Mouse (Mus musculus) c-Kit-negative CD71-positive TER-119-positive erythroid progenitor cells, embryonic 14.5 days (primary cell): ENCODE data around the gene Gm29564.
"Not testable (repeated sequence)": the region's sequence is repeated elsewhere in the genome, so short reads cannot be mapped to it uniquely, and the experiment has no call there.

Experiments
- DNase-seq: peaks from one replicate; pipeline ENCODE4 v3.0.0-alpha.2; 2013; ENCODE audit warnings: low read depth, low spot score

Gene Gm29564

DNA sequence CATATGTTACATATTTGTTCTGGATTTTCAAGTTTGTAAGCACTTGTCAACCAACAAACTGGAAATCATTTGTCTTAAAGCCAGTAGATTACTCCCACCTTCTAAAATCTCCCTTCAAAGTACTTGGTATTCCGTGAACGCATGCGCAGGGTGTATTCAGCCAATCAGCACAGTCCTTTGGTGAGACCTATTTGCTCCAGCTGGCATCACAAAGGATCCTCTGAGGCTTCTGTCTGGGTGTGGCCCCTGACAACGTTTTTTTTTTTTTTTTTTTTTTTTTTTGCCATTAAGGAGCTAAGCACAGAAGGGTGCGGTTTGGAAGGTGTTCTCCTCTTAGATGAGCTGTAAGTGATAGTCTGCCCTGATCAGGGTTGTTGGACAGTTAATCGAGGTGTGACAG is at the start of gene Gm29564:
Gene Gm29564, plus strand, starts transcription at position 301 of the 400 bp plus-strand sequence.
- not testable (repeated sequence) for DNase-seq
